Mouse (Mus musculus): Measurements from ENCODE around the gene Zmynd11.

GRCm38 (mm10) chr13:9683280-9683679 lies 81.8 kb downstream of the Zmynd11 start:
- TF ChIP-seq GATA1 (IDR thresholded peaks at IDR 0.05; ENCODE audit: borderline replicate concordance, low read length) (no peak), FLI1 (IDR thresholded peaks at IDR 0.05; ENCODE audit: low read length) (no peak)

Data from megakaryocyte, embryonic 14.5 days (primary cell).